Mouse (Mus musculus): ENCODE results near the gene Nfkb1. TPM values are rescaled to one million over a fixed set of nuclear protein-coding genes. Genes with fewer than 3 reads are reported as not detected.

Nfkb1 gene
- polyA plus RNA-seq, 1 experiment from 2014 or later, result 8.7 TPM

DNA sequence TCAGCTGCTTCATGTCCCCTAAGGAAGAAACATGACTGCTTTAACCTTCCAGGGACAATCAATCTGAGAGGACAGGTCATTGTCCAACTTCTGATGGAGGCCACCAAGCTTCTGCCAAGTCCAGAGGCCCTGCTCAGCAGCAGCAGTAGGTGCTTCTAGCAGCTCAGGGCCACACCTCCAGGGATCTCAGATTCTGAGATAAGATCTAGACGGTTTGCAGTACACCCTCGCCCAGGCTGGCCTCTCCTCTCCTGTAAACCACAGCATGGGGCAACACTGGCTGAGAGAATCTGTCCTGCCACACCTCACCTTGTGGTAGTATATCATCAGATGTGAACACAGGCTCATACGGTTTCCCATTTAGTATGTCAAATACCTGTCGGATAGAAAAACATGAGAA is 100.9 kb downstream of the Nfkb1 start:
- no peaks in the 10 kb centered on the region for H3K9me3 ChIP-seq (ENCODE audit: control insufficient read depth, low read length)
- H3K27me3 ChIP-seq (ENCODE audit: control insufficient read depth, insufficient read depth, low read length), result no peaks in the 10 kb centered on the region
- WGBS, result 88% methylated on average over 4 of the region's 4 CpGs
- H3K27ac ChIP-seq (replicated peaks; ENCODE audit: low read depth, low read length), result no peak overlapping the region
- no peaks in the 10 kb centered on the region for H3K4me1 ChIP-seq (ENCODE audit: control insufficient read depth, insufficient read depth, low read length)
- ATAC-seq (ENCODE audit: low FRiP score, low TSS enrichment) (no peak), DNase-seq (no peak)
- H3K9ac ChIP-seq (replicated peaks; ENCODE audit: low read length), result no peak overlapping the region
- no peak overlapping the region for H3K4me3 ChIP-seq (replicated peaks; ENCODE audit: low read depth, low read length)
- no peak overlapping the region for H3K4me2 ChIP-seq (ENCODE audit: low read length)
- peaks cover 52% of the 10 kb centered on the region for H3K36me3 ChIP-seq (ENCODE audit: control insufficient read depth, insufficient read depth, low read length)

DNA sequence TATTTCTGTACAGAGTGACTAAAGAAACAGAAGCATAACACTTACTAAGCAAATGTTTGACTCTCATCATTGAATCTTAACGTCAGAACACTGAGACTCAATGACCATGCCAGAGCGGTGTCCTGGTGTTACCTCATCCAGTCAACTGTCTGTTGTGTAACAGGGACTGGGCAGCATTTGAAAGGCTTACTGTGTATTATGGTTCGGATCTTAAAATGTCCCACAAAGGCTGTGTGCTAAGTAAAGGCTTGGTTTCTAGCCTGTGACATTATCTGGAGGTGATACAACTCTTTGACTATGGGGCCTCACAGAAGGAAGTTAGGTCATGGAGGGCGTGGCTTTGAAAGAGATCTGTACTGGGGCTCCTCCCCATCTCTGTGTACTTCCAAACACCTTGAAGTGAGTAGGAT is 104.9 kb downstream of the Nfkb1 start:
- ATAC-seq (ENCODE audit: low FRiP score, low TSS enrichment) (no peak), DNase-seq (no peak)
- no peak overlapping the region for H3K4me3 ChIP-seq (replicated peaks; ENCODE audit: low read depth, low read length)
- peaks cover 37% of the 10 kb centered on the region for H3K36me3 ChIP-seq (ENCODE audit: control insufficient read depth, insufficient read depth, low read length)
- H3K4me1 ChIP-seq (ENCODE audit: control insufficient read depth, insufficient read depth, low read length), result 0 out of 2 replicates have a peak, but pooled peaks cover 2% of the 10 kb centered on the region
- H3K4me2 ChIP-seq (ENCODE audit: low read length), result no peak overlapping the region
- H3K9me3 ChIP-seq (ENCODE audit: control insufficient read depth, low read length), result no peaks in the 10 kb centered on the region
- H3K27me3 ChIP-seq (ENCODE audit: control insufficient read depth, insufficient read depth, low read length), result no peaks in the 10 kb centered on the region
- no peak overlapping the region for H3K27ac ChIP-seq (replicated peaks; ENCODE audit: low read depth, low read length)
- 89% methylated on average over 4 of the region's 4 CpGs for WGBS
- H3K9ac ChIP-seq (replicated peaks; ENCODE audit: low read length), result no peak overlapping the region

DNA sequence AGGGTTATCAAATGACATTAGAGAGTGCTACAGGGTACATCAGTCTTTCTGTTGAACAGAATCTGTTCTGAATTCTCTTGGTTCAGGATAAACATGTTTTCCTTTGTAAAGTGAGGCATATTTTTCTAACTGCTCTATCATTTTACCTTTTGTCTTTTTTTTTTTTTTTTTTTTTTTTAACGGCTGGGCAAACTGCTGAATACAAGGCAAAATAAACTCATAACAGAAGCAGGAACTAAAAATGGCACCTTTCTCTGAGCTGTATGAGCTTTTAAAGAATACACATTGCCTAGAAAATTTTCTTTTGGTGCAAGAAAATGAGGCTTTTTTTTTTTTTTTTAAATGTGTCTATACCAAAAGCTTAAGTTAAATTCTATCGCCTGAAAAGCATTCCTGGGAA is 105.3 kb downstream of the Nfkb1 start:
- no peaks in the 10 kb centered on the region for H3K9me3 ChIP-seq (ENCODE audit: control insufficient read depth, low read length)
- no peak overlapping the region for H3K4me3 ChIP-seq (replicated peaks; ENCODE audit: low read depth, low read length)
- no peak overlapping the region for H3K4me2 ChIP-seq (ENCODE audit: low read length)
- DNase-seq, result no peak
- 89% methylated on average over 2 of the region's 2 CpGs for WGBS
- no peak for ATAC-seq (ENCODE audit: low FRiP score, low TSS enrichment)
- peaks cover 37% of the 10 kb centered on the region for H3K36me3 ChIP-seq (ENCODE audit: control insufficient read depth, insufficient read depth, low read length)
- 0 out of 2 replicates have a peak, but pooled peaks cover 4% of the 10 kb centered on the region for H3K4me1 ChIP-seq (ENCODE audit: control insufficient read depth, insufficient read depth, low read length)
- H3K9ac ChIP-seq (replicated peaks; ENCODE audit: low read length), result no peak overlapping the region
- no peak overlapping the region for H3K27ac ChIP-seq (replicated peaks; ENCODE audit: low read depth, low read length)
- H3K27me3 ChIP-seq (ENCODE audit: control insufficient read depth, insufficient read depth, low read length), result no peaks in the 10 kb centered on the region

DNA sequence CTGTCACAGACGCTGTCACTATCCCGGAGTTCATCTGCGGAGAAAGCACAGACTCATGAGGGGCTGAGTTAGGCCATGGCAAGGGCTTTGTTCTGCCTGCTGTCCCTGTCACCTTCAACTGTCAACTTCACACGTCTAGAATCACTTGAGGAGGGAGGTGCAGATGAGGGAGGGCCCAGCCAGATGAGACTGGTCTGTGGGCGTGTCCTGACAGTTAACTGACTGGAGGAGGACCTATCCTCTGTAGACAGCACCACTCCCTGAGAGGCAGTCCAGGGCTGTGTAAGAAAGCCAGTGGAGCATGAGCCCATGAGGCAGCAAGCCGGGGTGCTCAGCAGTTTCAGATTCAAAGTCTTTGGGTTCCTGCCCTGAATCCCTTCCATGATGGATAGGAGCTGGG is 105.9 kb downstream of the Nfkb1 start:
- WGBS, result 62% methylated on average over 6 of the region's 6 CpGs
- H3K36me3 ChIP-seq (ENCODE audit: control insufficient read depth, insufficient read depth, low read length), result peaks cover 35% of the 10 kb centered on the region

GRCm38 (mm10) chr3:135582246-135582645 is 109.1 kb downstream of the Nfkb1 start:
- Histone ChIP-seq H3K4me2 (ENCODE audit: low read length) (no peak overlapping the region), H3K27me3 (ENCODE audit: control insufficient read depth, insufficient read depth, low read length) (no peaks in the 10 kb centered on the region), H3K27ac (replicated peaks; ENCODE audit: low read depth, low read length) (no peak overlapping the region), H3K4me3 (replicated peaks; ENCODE audit: low read depth, low read length) (no peak overlapping the region), H3K36me3 (ENCODE audit: control insufficient read depth, insufficient read depth, low read length) (peaks cover 12% of the 10 kb centered on the region; the same call in 1 of the 2 replicates), H3K4me1 (ENCODE audit: control insufficient read depth, insufficient read depth, low read length) (0 out of 2 replicates have a peak, but pooled peaks cover 4% of the 10 kb centered on the region), H3K9me3 (ENCODE audit: control insufficient read depth, low read length) (no peaks in the 10 kb centered on the region), H3K9ac (replicated peaks; ENCODE audit: low read length) (no peak overlapping the region)
- no peak for DNase-seq
- no peak for ATAC-seq (ENCODE audit: low FRiP score, low TSS enrichment)
- WGBS, result 92% methylated on average over 7 of the region's 7 CpGs

More for the DNA sequence above, 105.9 kb downstream of the Nfkb1 start:
- H3K4me1 ChIP-seq (ENCODE audit: control insufficient read depth, insufficient read depth, low read length), result 0 out of 2 replicates have a peak, but pooled peaks cover 4% of the 10 kb centered on the region
- no peak for ATAC-seq (ENCODE audit: low FRiP score, low TSS enrichment)
- no peak overlapping the region for H3K9ac ChIP-seq (replicated peaks; ENCODE audit: low read length)
- H3K27me3 ChIP-seq (ENCODE audit: control insufficient read depth, insufficient read depth, low read length), result no peaks in the 10 kb centered on the region
- no peak for DNase-seq
- no peak overlapping the region for H3K4me2 ChIP-seq (ENCODE audit: low read length)
- H3K9me3 ChIP-seq (ENCODE audit: control insufficient read depth, low read length), result no peaks in the 10 kb centered on the region
- H3K4me3 ChIP-seq (replicated peaks; ENCODE audit: low read depth, low read length), result no peak overlapping the region
- no peak overlapping the region for H3K27ac ChIP-seq (replicated peaks; ENCODE audit: low read depth, low read length)

- H3K9ac ChIP-seq (replicated peaks; ENCODE audit: low read length), result no peak overlapping the region
- H3K4me2 ChIP-seq (ENCODE audit: low read length), result no peak overlapping the region
- DNase-seq (peak; percentile 76), ATAC-seq (ENCODE audit: low FRiP score, low TSS enrichment) (peak; percentile 62; the same call in 1 of the 2 replicates)
- no peak overlapping the region for H3K4me3 ChIP-seq (replicated peaks; ENCODE audit: low read depth, low read length)
- no peaks in the 10 kb centered on the region for H3K9me3 ChIP-seq (ENCODE audit: control insufficient read depth, low read length)
- H3K27me3 ChIP-seq (ENCODE audit: control insufficient read depth, insufficient read depth, low read length), result no peaks in the 10 kb centered on the region
- 0 out of 2 replicates have a peak, but pooled peaks cover 9% of the 10 kb centered on the region for H3K36me3 ChIP-seq (ENCODE audit: control insufficient read depth, insufficient read depth, low read length)
- WGBS, result 14% methylated on average over 10 of the region's 10 CpGs
- 0 out of 2 replicates have a peak, but pooled peaks cover 4% of the 10 kb centered on the region for H3K4me1 ChIP-seq (ENCODE audit: control insufficient read depth, insufficient read depth, low read length)
- 0 out of 2 replicates have a peak overlapping the region, but pooled peaks have one; percentile 45 for H3K27ac ChIP-seq (replicated peaks; ENCODE audit: low read depth, low read length)
These were observed 109.7 kb downstream of the Nfkb1 start for GRCm38 (mm10) chr3:135581606-135582117.

- no peaks in the 10 kb centered on the region for H3K9me3 ChIP-seq (ENCODE audit: control insufficient read depth, low read length)
- no peaks in the 10 kb centered on the region for H3K27me3 ChIP-seq (ENCODE audit: control insufficient read depth, insufficient read depth, low read length)
- no peak overlapping the region for H3K4me3 ChIP-seq (replicated peaks; ENCODE audit: low read depth, low read length)
- H3K27ac ChIP-seq (replicated peaks; ENCODE audit: low read depth, low read length), result 0 out of 2 replicates have a peak overlapping the region, but pooled peaks have one; percentile 45
- H3K9ac ChIP-seq (replicated peaks; ENCODE audit: low read length), result no peak overlapping the region
- H3K4me1 ChIP-seq (ENCODE audit: control insufficient read depth, insufficient read depth, low read length), result 0 out of 2 replicates have a peak, but pooled peaks cover 4% of the 10 kb centered on the region
- no peak for DNase-seq
- 0 out of 2 replicates have a peak, but pooled peaks cover 6% of the 10 kb centered on the region for H3K36me3 ChIP-seq (ENCODE audit: control insufficient read depth, insufficient read depth, low read length)
- WGBS, result 88% methylated on average over 21 of the region's 21 CpGs
- no peak for ATAC-seq (ENCODE audit: low FRiP score, low TSS enrichment)
- no peak overlapping the region for H3K4me2 ChIP-seq (ENCODE audit: low read length)
These were observed 110.7 kb downstream of the Nfkb1 start for GRCm38 (mm10) chr3:135580439-135581275.

- Histone ChIP-seq H3K4me2 (ENCODE audit: low read length) (no peak overlapping the region), H3K9me3 (ENCODE audit: control insufficient read depth, low read length) (no peaks in the 10 kb centered on the region), H3K9ac (replicated peaks; ENCODE audit: low read length) (no peak overlapping the region), H3K27me3 (ENCODE audit: control insufficient read depth, insufficient read depth, low read length) (no peaks in the 10 kb centered on the region), H3K36me3 (ENCODE audit: control insufficient read depth, insufficient read depth, low read length) (0 out of 2 replicates have a peak, but pooled peaks cover 2% of the 10 kb centered on the region), H3K4me3 (replicated peaks; ENCODE audit: low read depth, low read length) (no peak overlapping the region), H3K4me1 (ENCODE audit: control insufficient read depth, insufficient read depth, low read length) (0 out of 2 replicates have a peak, but pooled peaks cover 4% of the 10 kb centered on the region), H3K27ac (replicated peaks; ENCODE audit: low read depth, low read length) (no peak overlapping the region)
- DNase-seq (no peak), ATAC-seq (ENCODE audit: low FRiP score, low TSS enrichment) (no peak)
- WGBS, result 74% methylated on average over 4 of the region's 4 CpGs
These were observed 112.2 kb downstream of the Nfkb1 start for GRCm38 (mm10) chr3:135579179-135579578.

Data from midbrain, embryonic 14.5 days (tissue).